ENCODE assay signal across 11 mouse cellular contexts in the genomic region with DNA sequence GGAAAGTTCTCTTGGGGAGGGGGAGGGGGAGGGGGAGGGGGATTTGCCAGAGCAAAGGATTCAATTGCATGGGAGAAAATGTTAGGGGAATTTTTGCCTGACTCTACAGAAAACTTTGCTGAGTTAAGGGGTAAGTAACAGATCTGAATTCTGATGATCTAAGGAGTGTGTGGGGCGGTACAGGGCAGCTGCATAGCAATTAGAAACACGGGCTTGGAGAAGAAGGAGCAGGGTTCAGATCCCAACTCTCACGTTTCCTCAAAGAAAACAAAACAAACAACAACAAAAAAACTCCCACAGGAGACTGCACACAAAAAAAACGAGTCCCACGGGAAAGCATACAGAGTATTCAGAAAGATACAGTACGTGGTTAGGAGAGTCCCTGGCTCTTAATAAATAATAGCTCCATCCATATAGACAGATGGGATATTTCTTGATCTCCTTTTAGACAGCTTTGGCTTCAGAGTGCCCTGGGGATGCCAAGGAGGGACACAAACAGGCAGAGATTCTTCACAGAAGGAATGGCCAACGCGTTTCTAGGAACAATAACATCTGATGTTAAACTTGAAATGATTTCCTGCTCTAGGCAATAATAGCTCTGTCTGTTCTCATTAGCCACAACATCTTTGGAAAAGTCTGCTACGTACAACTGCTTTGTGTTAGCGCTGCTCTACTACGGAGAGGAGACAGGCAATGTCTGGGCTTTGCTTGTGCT. TPM values are rescaled to one million over a fixed set of nuclear protein-coding genes. Genes with fewer than 3 reads are reported as not detected.
DNase-seq lines count a peak whose midpoint lies in the region; ATAC-seq lines count a peak whose summit lies in the region.
"Had no signal": no experiment of that assay in that cellular context is flagged by ENCODE, and none has a peak within 500 bp of the region (broad histone marks: within the 10 kb centered on the region; RNA-seq: fewer than 3 reads in every experiment).

No protein-coding gene starts in this region.

- H3K27ac ChIP-seq in heart, embryonic 14.5 days (replicated peaks in 1 of 2; ENCODE audit: control insufficient read depth in 1 of 2, insufficient read depth in 1 of 2, low read depth in 2 of 2, low read length in 2 of 2), result peak overlapping the region; percentile 11 to 91; a peak in 3 of 4 replicates
- no peak overlapping the region for H3K27ac ChIP-seq in embryonic facial prominence, embryonic 13.5 days
- peak overlapping the region; percentile 50 for H3K27ac ChIP-seq in forebrain, embryonic 15.5 days (replicated peaks)
- H3K27ac ChIP-seq: left cerebral cortex, adult 2 months; liver, embryonic 13.5 days had no signal

- intact Hi-C loops in heart, postnatal 25 days (cut with DNase I), result loop anchor here (5.0 kb wide), 1 partner anchor 111 kb away; a partner anchor contains a TSS

- no peaks in the 10 kb centered on the region for H3K36me3 ChIP-seq in heart, embryonic 14.5 days (ENCODE audit: control insufficient read depth, insufficient read depth, low read length)
- H3K36me3 ChIP-seq in embryonic facial prominence, embryonic 13.5 days, result no peaks in the 10 kb centered on the region
- no peaks in the 10 kb centered on the region for H3K36me3 ChIP-seq in forebrain, embryonic 15.5 days
- H3K36me3 ChIP-seq: liver, embryonic 13.5 days had no signal

- H3K27me3 ChIP-seq in heart, embryonic 14.5 days (ENCODE audit: control insufficient read depth, insufficient read depth, low read length), result no peaks in the 10 kb centered on the region
- peaks cover 24% of the 10 kb centered on the region for H3K27me3 ChIP-seq in embryonic facial prominence, embryonic 13.5 days
- no peaks in the 10 kb centered on the region for H3K27me3 ChIP-seq in forebrain, embryonic 15.5 days

- DNase-seq in heart, postnatal 25 days (ENCODE audit: low spot score), result no peak
- DNase-seq in lung, postnatal 36 days, result peak; percentile 31
- no peak for DNase-seq in adrenal gland, postnatal 4 days (ENCODE audit: low spot score in 2 of 2)
- no peak for DNase-seq in layer of hippocampus, postnatal 10 days (ENCODE audit: low spot score in 2 of 2)
- no peak for DNase-seq in spleen, postnatal 10 days (ENCODE audit: low spot score in 2 of 2)
- DNase-seq: cerebellum, adult 9-11 months; liver, embryonic 13.5 days had no signal

- WGBS in heart, embryonic 14.5 days, result 37% methylated on average over 11 of the region's 11 CpGs
- 10% methylated on average over 11 of the region's 11 CpGs for WGBS in embryonic facial prominence, embryonic 13.5 days
- WGBS in forebrain, embryonic 15.5 days, result 10% methylated on average over 11 of the region's 11 CpGs

- H3K4me2 ChIP-seq in heart, embryonic 14.5 days (ENCODE audit: low read length), result peak overlapping the region; percentile 59; the same call in 1 of the 2 replicates
- 0 out of 2 replicates have a peak overlapping the region, but pooled peaks have one; percentile 11 for H3K4me2 ChIP-seq in embryonic facial prominence, embryonic 13.5 days
- H3K4me2 ChIP-seq in forebrain, embryonic 15.5 days (replicated peaks), result no peak overlapping the region
- H3K4me2 ChIP-seq: liver, embryonic 13.5 days had no signal

- ATAC-seq in heart, embryonic 14.5 days (ENCODE audit: insufficient number of reproducible peaks, insufficient read depth, low FRiP score, low read depth), result no peak
- ATAC-seq in embryonic facial prominence, embryonic 13.5 days (ENCODE audit: insufficient number of reproducible peaks, insufficient read depth, low FRiP score, low TSS enrichment, low read depth), result no peak
- ATAC-seq in forebrain, embryonic 15.5 days (replicated peaks), result peak; percentile 51

- no peak overlapping the region for H3K9ac ChIP-seq in heart, embryonic 14.5 days (ENCODE audit: low read length)
- no peak overlapping the region for H3K9ac ChIP-seq in embryonic facial prominence, embryonic 13.5 days
- no peak overlapping the region for H3K9ac ChIP-seq in forebrain, embryonic 15.5 days (replicated peaks)
- H3K9ac ChIP-seq: liver, embryonic 13.5 days had no signal

- H3K4me1 ChIP-seq in heart, embryonic 14.5 days (ENCODE audit: control insufficient read depth in 2 of 2, insufficient read depth in 2 of 2, low read length in 2 of 2), result peaks cover 39 to 50% of the 10 kb centered on the region in 2 experiments
- H3K4me1 ChIP-seq in embryonic facial prominence, embryonic 13.5 days, result peaks cover 43% of the 10 kb centered on the region
- peaks cover 43% of the 10 kb centered on the region for H3K4me1 ChIP-seq in forebrain, embryonic 15.5 days

- H3K9me3 ChIP-seq in heart, embryonic 14.5 days (ENCODE audit: control insufficient read depth, low read length), result no peaks in the 10 kb centered on the region; the same call in 1 of the 2 replicates
- no peaks in the 10 kb centered on the region for H3K9me3 ChIP-seq in embryonic facial prominence, embryonic 13.5 days
- H3K9me3 ChIP-seq in forebrain, embryonic 15.5 days, result no peaks in the 10 kb centered on the region
- H3K9me3 ChIP-seq: liver, embryonic 13.5 days had no signal

- H3K4me3 ChIP-seq in heart, embryonic 14.5 days (ENCODE audit: control insufficient read depth in 1 of 2, insufficient read depth in 1 of 2, low read depth in 1 of 2, low read length in 2 of 2), result no peak overlapping the region
- no peak overlapping the region for H3K4me3 ChIP-seq in embryonic facial prominence, embryonic 13.5 days
- no peak overlapping the region for H3K4me3 ChIP-seq in forebrain, embryonic 15.5 days
- H3K4me3 ChIP-seq: left cerebral cortex, adult 2 months; liver, embryonic 13.5 days had no signal

RNA-seq across cellular contexts. Expression of a gene that starts 29.4 kb away (rescaled TPM):
- 55.5 and 61.3 TPM in 2 replicates for polyA plus RNA-seq in heart, embryonic 14.5 days (2014; fragmentation: Nextera tagmentation; extraction: Ambion mirVana)
- 10 to 100 TPM; 57.5 to 59.3 TPM for total RNA-seq in heart, postnatal 25 days (2021)
- polyA plus RNA-seq in embryonic facial prominence, embryonic 13.5 days (2015; fragmentation: Nextera tagmentation; extraction: Ambion mirVana), result 74.6 and 77.7 TPM in 2 replicates
- 97.7 and 106 TPM in 2 replicates for polyA plus RNA-seq in forebrain, embryonic 15.5 days (2015; fragmentation: Nextera tagmentation; extraction: Ambion mirVana)
- total RNA-seq in adrenal gland, postnatal 4 days (2021), result 10 to 100 TPM; 90.1 to 95.7 TPM
- total RNA-seq in layer of hippocampus, postnatal 10 days (2021), result 100 to 1,000 TPM; 112 to 121 TPM
